Mouse (Mus musculus) Patski (cell line): ENCODE data around the gene Ran. TPM values are rescaled to one million over a fixed set of nuclear protein-coding genes. Genes with fewer than 3 reads are reported as not detected.

Source experiments
- ATAC-seq: fragments of 100-300 bp; one replicate; pipeline ENCODE4 v1.8.0; 2021
- CTCF ChIA-PET: fragments of 350-600 bp; sonication (Branson Sonifier 250); formaldehyde crosslinking; loops from one replicate; lab custom pipeline; 2022; ENCODE audit warnings: inconsistent platforms; lab: Charles Lee
- POLR2A ChIA-PET: fragments of 350-600 bp; sonication (Branson Sonifier 250); formaldehyde crosslinking; loops from one replicate; lab custom pipeline; 2022; ENCODE audit warnings: antibody characterized with exemption, inconsistent platforms; lab: Charles Lee
- DNase-seq: peaks from one replicate; pipeline ENCODE4 v3.0.0-alpha.2; 2011; ENCODE audit warnings: low read depth, low spot score
- H3K27me3 ChIP-seq: fragments of 371-371 bp; one replicate; pipeline ENCODE4 v1.5.1; 2021
- CTCF ChIP-seq: fragments of 100-300 bp; IDR thresholded peaks from one replicate; pipeline ENCODE4 v1.5.1; 2021
- in situ Hi-C: fragments of 300-500 bp; cut with MboI; formaldehyde crosslinking; loops from 3 replicates; pipeline ENCODE4 v1.11.1; 2018; ENCODE audit warnings: low pct_unique_long_range_greater_than_20kb, mixed read lengths
- polyA plus RNA-seq: library from polyadenylated mRNA; unstranded; gene quantifications from one replicate; pipeline ENCODE4 v1.2.3, GENCODE M21; 2021

Ran gene
- polyA plus RNA-seq, 1 experiment from 2014 or later, result 609 TPM

DNA sequence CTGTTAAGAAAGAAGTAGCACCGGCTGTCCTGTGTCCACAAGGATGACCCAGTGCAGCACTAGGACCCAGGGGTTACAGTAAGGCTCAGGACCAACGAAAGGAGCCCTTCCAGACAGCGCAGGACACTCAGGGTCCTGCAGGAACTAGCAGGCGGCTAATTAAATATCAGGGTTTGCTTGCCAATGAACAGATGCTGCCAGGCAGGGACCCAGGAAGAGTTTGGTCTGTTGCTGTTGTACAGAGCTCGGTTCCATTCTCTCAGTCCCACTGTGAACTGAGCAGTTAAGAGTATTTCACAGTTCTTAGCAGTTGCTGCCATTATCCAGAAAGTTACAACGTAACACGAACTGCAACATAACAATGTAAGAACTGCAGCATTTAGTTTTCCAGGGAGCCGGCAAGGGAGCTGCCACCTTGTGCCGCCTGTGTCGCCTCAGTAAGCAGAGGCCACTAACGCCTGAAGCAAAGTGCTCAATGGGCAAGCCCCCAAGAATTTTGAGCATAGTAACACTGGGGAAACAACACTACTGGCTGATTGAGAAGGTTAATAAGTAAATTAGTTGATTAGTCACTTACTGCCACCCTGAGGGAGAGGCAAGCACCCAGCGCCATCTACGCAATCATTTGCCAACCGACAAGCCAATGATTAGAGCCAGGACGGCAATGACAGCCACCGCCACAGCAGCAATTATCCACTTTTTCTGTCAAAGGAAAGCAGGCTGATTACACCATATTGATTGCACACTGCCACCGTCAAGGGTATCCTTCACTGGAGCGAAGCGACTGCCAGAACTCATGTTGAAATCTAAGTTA lies 32.5 kb upstream of the Ran start:
- ATAC-seq, result peak; percentile 78
- in situ Hi-C loops, result no loop called here
- ChIA-PET POLR2A (no interaction called here), CTCF (interaction anchor here (1.5 to 2.9 kb wide), 2 partner anchors 11 to 18 kb away, joined by 3 to 12 read pairs; no protein-coding TSS in a partner anchor)
- H3K27me3 ChIP-seq, result no peaks in the 10 kb centered on the region
- peak; percentile 44 for DNase-seq
- TF ChIP-seq CTCF, result no peak

- no peaks in the 10 kb centered on the region for H3K27me3 ChIP-seq
- no peak for DNase-seq
- no peak for TF ChIP-seq CTCF
- ChIA-PET CTCF (interaction anchor here (1.2 to 1.5 kb wide), 2 partner anchors 9 to 20 kb away, joined by 3 read pairs; no protein-coding TSS in a partner anchor), POLR2A (interaction anchor here (0.8 kb wide), 1 partner anchor 8 kb away, joined by 3 read pairs; the partner anchor contains the start of gene Stx2)
- in situ Hi-C loops, result loop anchor here (25.0 kb wide), 1 partner anchor 1389 kb away; no protein-coding TSS in a partner anchor
- ATAC-seq, result peak; percentile 61
Observed at GRCm38 (mm10) chr5:129000706-129001468, 19.0 kb upstream of the Ran start.

DNA sequence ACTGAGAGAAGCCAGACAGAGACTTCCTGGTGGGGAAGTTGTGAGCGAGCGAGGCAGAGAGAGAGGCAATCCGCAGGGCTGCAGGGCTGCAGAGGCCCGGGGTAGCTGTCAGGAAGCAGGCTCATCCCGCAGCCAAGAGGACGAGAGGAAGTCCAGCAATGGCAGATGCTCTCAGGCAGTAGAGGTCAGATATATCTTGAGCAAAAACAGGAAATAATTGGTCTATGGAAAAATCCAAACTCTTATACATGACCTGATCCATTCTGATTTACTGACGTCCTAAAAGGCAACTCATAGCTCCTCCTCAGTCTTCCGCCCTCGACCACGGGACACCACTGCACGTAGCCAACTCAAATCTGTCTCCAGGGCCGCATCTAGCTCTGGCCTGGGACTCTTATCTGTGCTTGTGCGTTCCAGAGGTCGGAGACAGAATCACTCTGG lies 17.3 kb upstream of the Ran start:
- no peak for DNase-seq
- TF ChIP-seq CTCF, result no peak
- no peaks in the 10 kb centered on the region for H3K27me3 ChIP-seq
- in situ Hi-C loops, result loop anchor here (25.0 kb wide), 1 partner anchor 1390 kb away; no protein-coding TSS in a partner anchor
- no peak for ATAC-seq
- ChIA-PET CTCF (no interaction called here), POLR2A (no interaction called here)

GRCm38 (mm10) chr5:129005416-129005815 lies 14.5 kb upstream of the Ran start:
- no peak for DNase-seq
- CTCF ChIA-PET, result interaction anchor here (1.4 to 2.2 kb wide), 2 partner anchors 17 to 25 kb away, joined by 3 to 6 read pairs; no protein-coding TSS in a partner anchor

DNA sequence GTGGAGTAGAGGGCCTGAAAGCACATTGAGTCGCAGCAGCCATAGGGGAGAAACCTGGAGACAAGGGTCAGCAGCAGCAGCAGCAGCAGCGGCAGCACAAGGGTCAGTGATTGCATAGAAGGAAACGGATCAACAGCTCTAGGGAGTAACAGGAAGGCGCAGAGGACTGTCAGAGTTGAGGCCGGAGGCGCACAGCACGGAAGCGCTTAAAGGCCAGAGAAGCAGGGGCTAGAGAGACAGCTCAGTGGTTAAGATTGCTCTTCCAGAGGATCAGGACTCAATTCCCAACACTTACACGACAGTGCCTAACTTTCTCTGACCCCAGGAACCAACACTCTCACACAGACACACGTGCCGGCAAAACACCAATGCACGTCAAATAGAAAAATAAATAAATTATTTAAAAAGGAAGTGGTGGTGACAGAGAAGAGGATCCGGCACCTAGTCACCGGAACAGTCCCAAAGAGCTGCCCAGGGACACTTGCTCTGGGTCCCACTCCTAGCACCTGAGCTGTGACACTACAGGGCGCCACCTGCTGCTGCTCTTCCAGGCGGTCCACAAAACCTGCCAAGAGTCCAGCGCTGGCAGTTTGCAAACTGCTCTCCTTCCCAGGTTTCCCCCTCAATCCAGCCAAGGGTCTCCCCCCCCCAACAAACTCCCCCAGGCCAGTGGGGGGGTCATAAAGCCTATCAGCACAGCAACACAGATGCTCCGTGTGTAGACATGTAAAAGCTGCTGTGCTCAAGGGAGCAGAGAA lies 13.7 kb upstream of the Ran start:
- DNase-seq, result no peak
- in situ Hi-C loops, result loop anchor here (25.0 kb wide), 1 partner anchor 1394 kb away; no protein-coding TSS in a partner anchor
- POLR2A ChIA-PET, result interaction anchor here (1.1 kb wide), 1 partner anchor 15 kb away, joined by 3 read pairs; no protein-coding TSS in a partner anchor

More at GRCm38 (mm10) chr5:129005416-129005815, 14.5 kb upstream of the Ran start:
- POLR2A ChIA-PET, result interaction anchor here (0.6 to 1.1 kb wide), 2 partner anchors 16 to 58 kb away, joined by 3 read pairs; no protein-coding TSS in a partner anchor
- in situ Hi-C loops, result loop anchor here (25.0 kb wide), 1 partner anchor 1393 kb away; no protein-coding TSS in a partner anchor
- H3K27me3 ChIP-seq, result no peaks in the 10 kb centered on the region
- TF ChIP-seq CTCF, result no peak
- no peak for ATAC-seq

GRCm38 (mm10) chr5:129007105-129007957 lies 12.5 kb upstream of the Ran start:
- in situ Hi-C loops, result loop anchor here (25.0 kb wide), 1 partner anchor 1395 kb away; no protein-coding TSS in a partner anchor
- CTCF ChIA-PET, result interaction anchor here (0.7 to 2.2 kb wide), 3 partner anchors 9 to 56 kb away, joined by 3 to 6 read pairs (median 4); no protein-coding TSS in a partner anchor
- POLR2A ChIA-PET, result interaction anchor here (0.7 kb wide), 1 partner anchor 39 kb away, joined by 4 read pairs; no protein-coding TSS in a partner anchor
- ATAC-seq (no peak), DNase-seq (no peak)
- TF ChIP-seq CTCF, result no peak
- H3K27me3 ChIP-seq, result no peaks in the 10 kb centered on the region

More for the DNA sequence above, 13.7 kb upstream of the Ran start:
- CTCF ChIA-PET, result interaction anchor here (2.2 kb wide), 1 partner anchor 25 kb away, joined by 6 read pairs; no protein-coding TSS in a partner anchor
- no peaks in the 10 kb centered on the region for H3K27me3 ChIP-seq
- TF ChIP-seq CTCF, result no peak
- no peak for ATAC-seq

- POLR2A ChIA-PET, result interaction anchor here (0.7 kb wide), 1 partner anchor 39 kb away, joined by 4 read pairs; no protein-coding TSS in a partner anchor
- H3K27me3 ChIP-seq, result no peaks in the 10 kb centered on the region
- DNase-seq (no peak), ATAC-seq (peak; percentile 74)
- TF ChIP-seq CTCF, result no peak
- CTCF ChIA-PET, result interaction anchor here (1.0 to 1.5 kb wide), 2 partner anchors 10 to 55 kb away, joined by 4 to 6 read pairs; no protein-coding TSS in a partner anchor
- in situ Hi-C loops, result loop anchor here (25.0 kb wide), 1 partner anchor 1396 kb away; no protein-coding TSS in a partner anchor
Observed at GRCm38 (mm10) chr5:129008008-129008407, 11.9 kb upstream of the Ran start.

DNA sequence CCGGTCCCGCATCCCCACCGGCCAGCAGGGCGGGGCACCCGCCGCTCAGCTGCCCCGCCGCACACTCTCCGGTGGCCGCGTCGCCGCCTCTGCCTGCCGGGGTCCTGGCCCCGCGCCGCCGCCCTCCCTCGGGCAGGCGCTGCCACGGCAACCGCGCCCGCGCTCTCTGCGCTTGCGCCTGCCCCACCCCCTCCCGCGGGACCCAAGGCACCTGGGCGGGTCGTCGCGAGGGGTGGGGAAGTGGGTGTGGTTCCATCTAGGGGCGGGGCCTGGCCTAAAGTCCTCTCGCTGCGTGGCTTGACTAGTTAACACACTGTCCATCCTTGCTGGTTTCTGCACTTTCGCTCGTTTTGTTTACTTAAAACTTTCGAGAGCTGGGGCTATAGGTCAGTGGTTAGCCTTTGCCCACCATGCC lies 11.4 kb upstream of the Ran start, which contains the start of gene Stx2:
Stx2 (minus strand) TSS at position 163 of the 415 bp plus-strand sequence.
- no peak for TF ChIP-seq CTCF
- DNase-seq (no peak), ATAC-seq (peak; percentile 90)
- H3K27me3 ChIP-seq, result no peaks in the 10 kb centered on the region
- POLR2A ChIA-PET, result interaction anchor here (0.7 to 1.3 kb wide), 4 partner anchors 8 to 38 kb away, joined by 3 to 7 read pairs (median 4); no protein-coding TSS in a partner anchor
- CTCF ChIA-PET, result interaction anchor here (1.5 kb wide), 1 partner anchor 10 kb away, joined by 6 read pairs; no protein-coding TSS in a partner anchor
- in situ Hi-C loops, result loop anchor here (25.0 kb wide), 1 partner anchor 1396 kb away; no protein-coding TSS in a partner anchor
